Mouse (Mus musculus): ENCODE measurements around the gene Hnrnpab. TPM values are rescaled to one million over a fixed set of nuclear protein-coding genes. Genes with fewer than 3 reads are reported as not detected.
A peak's percentile ranks its signal among the peaks of the same experiment; 100 is the strongest.
"Not testable (repeated sequence)": the region's sequence is repeated elsewhere in the genome, so short reads cannot be mapped to it uniquely, and the experiment has no call there.

Gene Hnrnpab
- total RNA-seq, 2 experiments from 2014 or later, result 702 to 1,753 TPM

DNA sequence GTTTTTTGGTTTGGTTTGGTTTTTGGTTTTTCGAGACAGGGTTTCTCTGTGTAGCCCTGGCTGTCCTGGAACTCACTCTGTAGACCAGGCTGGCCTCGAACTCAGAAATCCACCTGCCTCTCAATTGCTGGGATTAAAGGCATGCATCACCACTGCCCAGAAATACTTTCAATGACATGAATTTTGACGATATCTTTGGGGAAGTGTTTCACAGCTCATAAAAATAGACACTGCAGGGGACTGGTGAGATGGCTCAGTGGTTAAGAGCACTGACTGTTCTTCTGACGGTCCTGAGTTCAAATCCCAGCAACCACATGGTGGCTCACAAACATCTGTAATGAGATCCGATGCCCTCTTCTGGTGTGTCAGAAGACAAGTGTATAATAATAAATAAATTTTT lies 3.3 kb upstream of the Hnrnpab start:
- ATAC-seq (replicated peaks; ENCODE audit: low FRiP score, low TSS enrichment, poor library complexity, severe bottlenecking), result not testable (repeated sequence)

- ATAC-seq (replicated peaks; ENCODE audit: low FRiP score, low TSS enrichment, poor library complexity, severe bottlenecking), result peak; percentile 81
Observed at GRCm38 (mm10) chr11:51609266-51609909, 2.7 kb upstream of the Hnrnpab start.

DNA sequence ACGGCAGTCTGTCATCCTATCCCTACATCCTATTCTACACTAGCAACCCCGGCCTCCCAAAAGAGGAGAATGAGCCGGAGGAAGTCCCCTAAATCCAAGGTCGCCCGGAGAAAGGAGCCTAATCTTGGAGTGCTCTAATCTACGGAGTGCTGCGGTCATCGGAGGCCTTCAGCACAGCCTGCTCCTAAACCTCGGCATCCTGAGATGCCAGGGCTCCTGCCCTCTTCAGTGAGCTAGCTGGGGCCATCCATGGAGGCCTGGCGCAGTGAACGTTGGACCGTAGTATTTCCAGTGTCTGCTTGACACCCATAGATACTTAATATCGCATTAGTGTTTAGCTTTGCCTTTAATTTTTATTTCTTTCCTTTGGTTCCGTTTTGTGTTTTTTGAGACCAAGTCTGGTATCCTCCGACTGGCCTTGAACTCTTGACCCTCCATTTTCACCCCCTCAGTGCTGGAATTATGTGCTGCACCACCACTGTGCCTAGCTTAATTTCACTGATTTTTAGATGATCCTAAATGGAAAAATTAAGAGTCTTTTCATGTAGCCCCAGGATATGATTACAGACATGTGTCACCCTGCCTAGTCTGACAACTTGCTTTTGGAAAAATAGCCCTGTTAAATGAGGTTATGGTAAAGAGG lies 570 bp upstream of the Hnrnpab start:
- ATAC-seq (replicated peaks; ENCODE audit: low FRiP score, low TSS enrichment, poor library complexity, severe bottlenecking), result peak; percentile 32

GRCm38 (mm10) chr11:51605602-51606446 lies 823 bp downstream of the Hnrnpab start:
- peak; percentile 22; the same call in 1 of the 2 replicates for ATAC-seq (replicated peaks; ENCODE audit: low FRiP score, low TSS enrichment, poor library complexity, severe bottlenecking)

DNA sequence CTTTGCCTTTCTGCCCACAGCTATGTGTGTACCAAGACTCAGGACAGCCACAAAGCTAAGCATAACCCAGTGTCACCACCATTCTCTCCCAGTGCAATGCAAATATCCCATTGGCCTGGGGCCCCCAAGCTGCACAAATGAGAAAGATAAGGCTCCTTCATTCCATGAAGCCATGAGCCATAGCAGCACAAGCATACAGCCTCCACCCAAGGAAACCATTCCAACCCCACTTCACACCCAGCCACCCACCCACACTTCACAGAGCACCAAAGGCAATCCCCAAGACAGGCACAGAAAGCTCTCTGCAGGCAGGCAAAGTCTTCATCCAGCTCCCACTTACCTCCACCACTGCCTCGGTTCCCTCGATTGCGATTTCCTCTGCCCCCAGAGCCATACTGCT lies 4.4 kb downstream of the Hnrnpab start:
- ATAC-seq (replicated peaks; ENCODE audit: low FRiP score, low TSS enrichment, poor library complexity, severe bottlenecking), result no peak

GRCm38 (mm10) chr11:51597553-51597952 lies 9.1 kb downstream of the Hnrnpab start:
- ATAC-seq (replicated peaks; ENCODE audit: low FRiP score, low TSS enrichment, poor library complexity, severe bottlenecking), result no peak

- no peak for ATAC-seq (replicated peaks; ENCODE audit: low FRiP score, low TSS enrichment, poor library complexity, severe bottlenecking)
Observed at GRCm38 (mm10) chr11:51595459-51596083, 11.1 kb downstream of the Hnrnpab start.

GRCm38 (mm10) chr11:51594715-51595350 lies 11.8 kb downstream of the Hnrnpab start:
- ATAC-seq (replicated peaks; ENCODE audit: low FRiP score, low TSS enrichment, poor library complexity, severe bottlenecking), result no peak

GRCm38 (mm10) chr11:51593849-51594248 lies 12.8 kb downstream of the Hnrnpab start:
- no peak for ATAC-seq (replicated peaks; ENCODE audit: low FRiP score, low TSS enrichment, poor library complexity, severe bottlenecking)

- no peak for ATAC-seq (replicated peaks; ENCODE audit: low FRiP score, low TSS enrichment, poor library complexity, severe bottlenecking)
Observed at GRCm38 (mm10) chr11:51593368-51593767, 13.3 kb downstream of the Hnrnpab start.

DNA sequence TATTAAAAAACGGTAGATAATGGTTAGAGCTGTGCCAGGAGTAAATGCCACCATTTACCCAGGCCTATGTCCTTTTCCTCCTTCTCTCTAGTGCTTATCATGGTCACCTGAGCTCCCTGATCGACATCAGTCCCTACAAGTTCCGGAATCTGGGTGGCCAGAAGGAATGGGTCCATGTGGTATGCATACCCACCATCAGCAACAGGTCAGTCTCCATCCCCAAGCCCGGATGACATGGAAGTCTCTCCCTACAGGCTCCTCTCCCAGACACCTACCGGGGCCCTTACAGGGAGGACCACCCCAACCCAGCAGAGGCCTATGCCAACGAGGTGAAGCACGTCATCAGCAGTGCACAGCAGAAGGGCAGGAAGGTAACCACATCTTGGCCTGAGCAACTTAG lies 14.7 kb downstream of the Hnrnpab start:
- no peak for ATAC-seq (replicated peaks; ENCODE audit: low FRiP score, low TSS enrichment, poor library complexity, severe bottlenecking)

GRCm38 (mm10) chr11:51591168-51591567 lies 15.5 kb downstream of the Hnrnpab start:
- ATAC-seq (replicated peaks; ENCODE audit: low FRiP score, low TSS enrichment, poor library complexity, severe bottlenecking), result no peak

GRCm38 (mm10) chr11:51590002-51590401 lies 16.6 kb downstream of the Hnrnpab start:
- no peak for ATAC-seq (replicated peaks; ENCODE audit: low FRiP score, low TSS enrichment, poor library complexity, severe bottlenecking)

DNA sequence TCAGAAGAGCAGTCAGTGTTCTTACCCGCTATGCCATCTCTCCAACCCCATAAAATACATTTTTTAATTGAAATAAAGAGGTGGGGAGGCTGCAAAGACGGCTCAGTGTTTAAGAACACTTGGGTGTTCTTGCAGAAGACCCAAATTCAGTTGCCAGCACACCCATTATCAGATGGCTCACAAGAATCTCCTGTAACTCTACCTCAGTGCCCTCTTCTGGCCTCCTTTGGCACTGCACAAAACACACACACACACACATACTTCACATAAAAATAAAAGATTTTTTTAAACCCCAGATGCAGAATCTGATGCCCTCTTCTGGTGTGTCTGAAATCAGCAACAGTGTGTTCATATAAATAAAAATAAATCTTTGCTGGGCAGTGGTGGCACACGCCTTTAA lies 17.8 kb downstream of the Hnrnpab start:
- no peak for ATAC-seq (replicated peaks; ENCODE audit: low FRiP score, low TSS enrichment, poor library complexity, severe bottlenecking)

DNA sequence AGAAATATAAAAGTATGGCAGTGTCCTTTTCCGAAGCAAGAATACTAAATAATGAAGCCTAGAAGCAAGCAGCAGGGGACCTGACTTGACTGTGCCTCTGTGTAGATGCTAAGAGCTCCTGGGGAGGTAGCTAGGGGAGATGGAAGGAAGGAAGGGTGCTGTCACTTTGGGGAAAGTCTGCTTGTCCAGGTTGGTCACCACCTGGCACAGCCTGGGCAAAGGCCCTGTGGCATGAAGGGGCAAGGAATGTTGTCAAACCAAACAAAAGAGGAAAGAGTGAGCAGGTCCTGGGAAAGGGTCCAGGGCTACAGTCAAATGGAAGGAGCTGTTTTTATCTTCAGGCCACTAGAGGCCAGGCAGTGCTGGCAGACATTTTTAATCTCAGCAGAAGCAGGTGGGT lies 19.6 kb downstream of the Hnrnpab start:
- no peak for ATAC-seq (replicated peaks; ENCODE audit: low FRiP score, low TSS enrichment, poor library complexity, severe bottlenecking)

- ATAC-seq (replicated peaks; ENCODE audit: low FRiP score, low TSS enrichment, poor library complexity, severe bottlenecking), result no peak
Observed at GRCm38 (mm10) chr11:51586411-51586810, 20.2 kb downstream of the Hnrnpab start.

GRCm38 (mm10) chr11:51585608-51586252 lies 20.9 kb downstream of the Hnrnpab start:
- no peak for ATAC-seq (replicated peaks; ENCODE audit: low FRiP score, low TSS enrichment, poor library complexity, severe bottlenecking)

GRCm38 (mm10) chr11:51584431-51585248 lies 22.0 kb downstream of the Hnrnpab start, which contains the start of gene Phykpl:
TSS of gene Phykpl (plus strand) at chr11:51584757.
- peak; percentile 86 for ATAC-seq (replicated peaks; ENCODE audit: low FRiP score, low TSS enrichment, poor library complexity, severe bottlenecking)
